Mouse (Mus musculus): ENCODE measurements around the gene Cers5. TPM values are rescaled to one million over a fixed set of nuclear protein-coding genes. Genes with fewer than 3 reads are reported as not detected.
"Not testable (repeated sequence)": the region's sequence is repeated elsewhere in the genome, so short reads cannot be mapped to it uniquely, and the experiment has no call there.

Gene Cers5
- polyA plus RNA-seq, 1 experiment: 101 TPM

- Histone ChIP-seq H3K36me3 (ENCODE audit: control insufficient read depth, insufficient read depth) (peaks cover 50% of the 10 kb centered on the region), H3K79me3 (ENCODE audit: low read depth) (peaks cover 11% of the 10 kb centered on the region), H3ac (ENCODE audit: control insufficient read depth, insufficient read length, low read depth) (no peak overlapping the region), H3K27me3 (ENCODE audit: control insufficient read depth, insufficient read depth, insufficient read length) (no peaks in the 10 kb centered on the region), H3K4me3 (ENCODE audit: insufficient read depth, poor library complexity, severe bottlenecking) (no peak overlapping the region), H3K79me2 (ENCODE audit: control insufficient read depth, insufficient read depth) (peaks cover 43% of the 10 kb centered on the region)
- no peak for TF ChIP-seq FOSL1 (IDR thresholded peaks at IDR 0.05; ENCODE audit: insufficient read depth, low read length, poor library complexity, severe bottlenecking)
- no peak for TF ChIP-seq MYOD1 (IDR thresholded peaks at IDR 0.05; ENCODE audit: control insufficient read depth, insufficient read length, low read depth)
- TF ChIP-seq MAX (IDR thresholded peaks at IDR 0.05): no peak
- no peak for TF ChIP-seq CTCF (IDR thresholded peaks at IDR 0.05; ENCODE audit: control insufficient read depth, insufficient read depth, insufficient read length)
- TF ChIP-seq USF1 (IDR thresholded peaks at IDR 0.05; ENCODE audit: low read depth): no peak
- no peak for TF ChIP-seq MYOG (IDR thresholded peaks at IDR 0.05; ENCODE audit: control insufficient read depth, extremely low read depth, insufficient read length)
- no peak for TF ChIP-seq CEBPB (IDR thresholded peaks at IDR 0.05; ENCODE audit: low read depth)
Measured at GRCm38 (mm10) chr15:99703676-99704040, 69.0 kb downstream of the Cers5 start.

GRCm38 (mm10) chr15:99703104-99703503, 69.6 kb downstream of the Cers5 start:
- TF ChIP-seq USF1 (IDR thresholded peaks at IDR 0.05; ENCODE audit: low read depth): no peak
- TF ChIP-seq MYOD1 (IDR thresholded peaks at IDR 0.05; ENCODE audit: control insufficient read depth, insufficient read length, low read depth): no peak
- no peak for TF ChIP-seq FOSL1 (IDR thresholded peaks at IDR 0.05; ENCODE audit: insufficient read depth, low read length, poor library complexity, severe bottlenecking)
- TF ChIP-seq CEBPB (IDR thresholded peaks at IDR 0.05; ENCODE audit: low read depth): no peak
- TF ChIP-seq MYOG (IDR thresholded peaks at IDR 0.05; ENCODE audit: control insufficient read depth, extremely low read depth, insufficient read length): no peak
- H3K79me3 ChIP-seq (ENCODE audit: low read depth): peaks cover 11% of the 10 kb centered on the region
- peak overlapping the region; percentile 27 for H3ac ChIP-seq (ENCODE audit: control insufficient read depth, insufficient read length, low read depth)
- no peak overlapping the region for H3K4me3 ChIP-seq (ENCODE audit: insufficient read depth, poor library complexity, severe bottlenecking)
- H3K79me2 ChIP-seq (ENCODE audit: control insufficient read depth, insufficient read depth): peaks cover 43% of the 10 kb centered on the region
- H3K27me3 ChIP-seq (ENCODE audit: control insufficient read depth, insufficient read depth, insufficient read length): no peaks in the 10 kb centered on the region
- peaks cover 45% of the 10 kb centered on the region for H3K36me3 ChIP-seq (ENCODE audit: control insufficient read depth, insufficient read depth)

- H3K79me3 ChIP-seq (ENCODE audit: low read depth): peaks cover 11% of the 10 kb centered on the region
- H3K36me3 ChIP-seq (ENCODE audit: control insufficient read depth, insufficient read depth): peaks cover 37% of the 10 kb centered on the region
- peaks cover 43% of the 10 kb centered on the region for H3K79me2 ChIP-seq (ENCODE audit: control insufficient read depth, insufficient read depth)
- no peaks in the 10 kb centered on the region for H3K27me3 ChIP-seq (ENCODE audit: control insufficient read depth, insufficient read depth, insufficient read length)
- peak within 1 kb of the TSS; percentile 83 for H3K4me3 ChIP-seq (ENCODE audit: insufficient read depth, poor library complexity, severe bottlenecking)
- peak within 1 kb of the TSS; percentile 81 for H3ac ChIP-seq (ENCODE audit: control insufficient read depth, insufficient read length, low read depth)
- TF ChIP-seq MAX (IDR thresholded peaks at IDR 0.05) (peak; percentile 91), MYOG (IDR thresholded peaks at IDR 0.05; ENCODE audit: control insufficient read depth, extremely low read depth, insufficient read length) (no peak), MYOD1 (IDR thresholded peaks at IDR 0.05; ENCODE audit: control insufficient read depth, insufficient read length, low read depth) (no peak), CTCF (IDR thresholded peaks at IDR 0.05; ENCODE audit: control insufficient read depth, insufficient read depth, insufficient read length) (peak; percentile 88), FOSL1 (IDR thresholded peaks at IDR 0.05; ENCODE audit: insufficient read depth, low read length, poor library complexity, severe bottlenecking) (no peak)
Measured at GRCm38 (mm10) chr15:99701999-99702900, 70.4 kb downstream of the Cers5 start, which contains the start of gene Smarcd1. Gene Smarcd1 (plus strand): TSS chr15:99702129.

GRCm38 (mm10) chr15:99701640-99701998, 71.1 kb downstream of the Cers5 start:
- Histone ChIP-seq H3K79me2 (ENCODE audit: control insufficient read depth, insufficient read depth) (peaks cover 43% of the 10 kb centered on the region), H3K4me3 (ENCODE audit: insufficient read depth, poor library complexity, severe bottlenecking) (peak overlapping the region; percentile 83)

GRCm38 (mm10) chr15:99700219-99701106, 72.2 kb downstream of the Cers5 start:
- Histone ChIP-seq H3K79me3 (ENCODE audit: low read depth) (peaks cover 11% of the 10 kb centered on the region), H3K27me3 (ENCODE audit: control insufficient read depth, insufficient read depth, insufficient read length) (peaks cover 14% of the 10 kb centered on the region), H3ac (ENCODE audit: control insufficient read depth, insufficient read length, low read depth) (no peak overlapping the region), H3K79me2 (ENCODE audit: control insufficient read depth, insufficient read depth) (peaks cover 43% of the 10 kb centered on the region), H3K4me3 (ENCODE audit: insufficient read depth, poor library complexity, severe bottlenecking) (no peak overlapping the region), H3K36me3 (ENCODE audit: control insufficient read depth, insufficient read depth) (peaks cover 21% of the 10 kb centered on the region)
- TF ChIP-seq MYOD1 (IDR thresholded peaks at IDR 0.05; ENCODE audit: control insufficient read depth, insufficient read length, low read depth): no peak

More at GRCm38 (mm10) chr15:99701640-99701998, 71.1 kb downstream of the Cers5 start:
- H3K79me3 ChIP-seq (ENCODE audit: low read depth): peaks cover 11% of the 10 kb centered on the region
- peaks cover 31% of the 10 kb centered on the region for H3K36me3 ChIP-seq (ENCODE audit: control insufficient read depth, insufficient read depth)
- H3K27me3 ChIP-seq (ENCODE audit: control insufficient read depth, insufficient read depth, insufficient read length): not testable (repeated sequence)
- H3ac ChIP-seq (ENCODE audit: control insufficient read depth, insufficient read length, low read depth): peak overlapping the region; percentile 13

- H3ac ChIP-seq (ENCODE audit: control insufficient read depth, insufficient read length, low read depth): no peak overlapping the region
- no peak for TF ChIP-seq MAX (IDR thresholded peaks at IDR 0.05)
- TF ChIP-seq CEBPB (IDR thresholded peaks at IDR 0.05; ENCODE audit: low read depth): no peak
- TF ChIP-seq USF1 (IDR thresholded peaks at IDR 0.05; ENCODE audit: low read depth): no peak
- TF ChIP-seq MYOD1 (IDR thresholded peaks at IDR 0.05; ENCODE audit: control insufficient read depth, insufficient read length, low read depth): no peak
- no peak for TF ChIP-seq CTCF (IDR thresholded peaks at IDR 0.05; ENCODE audit: control insufficient read depth, insufficient read depth, insufficient read length)
- no peak for TF ChIP-seq MYOG (IDR thresholded peaks at IDR 0.05; ENCODE audit: control insufficient read depth, extremely low read depth, insufficient read length)
- TF ChIP-seq FOSL1 (IDR thresholded peaks at IDR 0.05; ENCODE audit: insufficient read depth, low read length, poor library complexity, severe bottlenecking): no peak
- H3K27me3 ChIP-seq (ENCODE audit: control insufficient read depth, insufficient read depth, insufficient read length): peaks cover 22% of the 10 kb centered on the region
- H3K4me3 ChIP-seq (ENCODE audit: insufficient read depth, poor library complexity, severe bottlenecking): no peak overlapping the region
- H3K79me3 ChIP-seq (ENCODE audit: low read depth): peaks cover 11% of the 10 kb centered on the region
- H3K36me3 ChIP-seq (ENCODE audit: control insufficient read depth, insufficient read depth): peaks cover 16% of the 10 kb centered on the region
- peaks cover 43% of the 10 kb centered on the region for H3K79me2 ChIP-seq (ENCODE audit: control insufficient read depth, insufficient read depth)
Measured at GRCm38 (mm10) chr15:99699715-99700114, 73.0 kb downstream of the Cers5 start.
